Mouse (Mus musculus): ENCODE data around the gene Hk1. TPM values are rescaled to one million over a fixed set of nuclear protein-coding genes. Genes with fewer than 3 reads are reported as not detected.

Gene Hk1
- 25.0 and 35.6 TPM in 2 replicates for polyA plus RNA-seq (2015; fragmentation: Nextera tagmentation; extraction: Ambion mirVana)

DNA sequence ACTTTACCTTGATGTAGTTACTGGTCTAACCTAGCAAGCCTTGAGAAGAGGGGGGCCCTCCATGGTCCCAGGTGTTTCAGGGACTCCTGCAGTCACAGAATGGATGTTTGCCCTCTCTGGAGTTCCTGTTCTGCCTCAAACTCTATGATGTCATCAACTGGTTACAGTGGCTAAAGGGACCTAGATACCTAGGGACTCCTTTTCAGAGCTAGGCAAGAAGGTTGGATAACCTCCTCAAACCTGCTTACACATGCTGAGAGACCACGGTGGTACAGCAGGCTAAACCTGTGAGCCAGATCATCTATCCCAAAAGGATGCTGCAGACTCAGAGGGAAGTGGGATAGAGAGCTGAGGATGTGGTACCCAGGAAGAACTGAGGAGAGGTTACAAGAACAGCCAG, at the start of gene Hk1:
Gene Hk1, minus strand, starts transcription at position 101 of the 400 bp plus-strand sequence.

DNA sequence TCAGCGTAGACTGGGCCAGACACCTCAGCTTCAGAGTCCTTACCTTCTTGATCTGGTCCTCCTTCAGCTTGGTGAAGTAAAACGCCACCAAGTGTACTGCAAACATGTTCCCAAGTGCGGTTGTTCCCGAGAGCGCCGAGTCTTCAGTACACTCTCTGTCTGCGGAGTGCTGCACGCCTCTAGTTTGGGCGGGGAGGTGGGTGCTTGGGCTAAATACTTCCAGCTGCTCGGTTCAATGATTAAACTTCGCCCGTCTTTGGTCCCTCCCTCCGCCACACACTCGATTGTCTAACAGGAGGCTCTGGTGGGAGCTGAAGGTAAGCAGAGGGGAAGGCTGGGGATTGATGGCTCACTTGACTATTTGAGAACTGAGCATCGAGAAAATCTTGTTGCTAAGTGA, 42.5 kb upstream of the Hk1 start, which contains the start of gene Hkdc1:
Gene Hkdc1, minus strand, starts transcription at position 237 of the 400 bp plus-strand sequence.

DNA sequence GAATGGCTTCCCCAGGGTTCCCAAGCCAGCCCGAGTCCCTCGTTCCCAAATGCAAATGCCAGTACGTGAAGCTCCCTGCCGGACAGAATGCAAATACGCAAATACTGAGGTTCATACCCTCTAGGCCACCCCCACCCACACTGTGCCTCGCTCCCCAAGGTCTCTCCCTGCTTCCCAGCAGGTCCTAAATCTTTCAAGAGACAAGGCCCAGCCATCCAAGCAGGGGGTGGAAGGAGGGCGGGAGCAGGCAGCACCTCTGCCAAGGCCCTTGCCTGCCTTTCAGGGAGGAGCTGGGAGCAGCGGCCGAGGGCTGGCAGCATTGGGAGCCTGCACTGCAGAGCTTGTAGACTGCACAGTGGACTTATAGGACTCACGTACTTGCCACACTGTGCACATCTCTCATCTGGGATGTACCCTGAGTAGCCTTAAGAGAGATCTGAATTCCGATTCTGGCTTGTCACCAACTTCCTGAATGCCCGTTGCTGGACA, 127.7 kb downstream of the Hk1 start, which contains the start of gene Tacr2:
Gene Tacr2, plus strand, starts transcription at position 439 of the 489 bp plus-strand sequence.

DNA sequence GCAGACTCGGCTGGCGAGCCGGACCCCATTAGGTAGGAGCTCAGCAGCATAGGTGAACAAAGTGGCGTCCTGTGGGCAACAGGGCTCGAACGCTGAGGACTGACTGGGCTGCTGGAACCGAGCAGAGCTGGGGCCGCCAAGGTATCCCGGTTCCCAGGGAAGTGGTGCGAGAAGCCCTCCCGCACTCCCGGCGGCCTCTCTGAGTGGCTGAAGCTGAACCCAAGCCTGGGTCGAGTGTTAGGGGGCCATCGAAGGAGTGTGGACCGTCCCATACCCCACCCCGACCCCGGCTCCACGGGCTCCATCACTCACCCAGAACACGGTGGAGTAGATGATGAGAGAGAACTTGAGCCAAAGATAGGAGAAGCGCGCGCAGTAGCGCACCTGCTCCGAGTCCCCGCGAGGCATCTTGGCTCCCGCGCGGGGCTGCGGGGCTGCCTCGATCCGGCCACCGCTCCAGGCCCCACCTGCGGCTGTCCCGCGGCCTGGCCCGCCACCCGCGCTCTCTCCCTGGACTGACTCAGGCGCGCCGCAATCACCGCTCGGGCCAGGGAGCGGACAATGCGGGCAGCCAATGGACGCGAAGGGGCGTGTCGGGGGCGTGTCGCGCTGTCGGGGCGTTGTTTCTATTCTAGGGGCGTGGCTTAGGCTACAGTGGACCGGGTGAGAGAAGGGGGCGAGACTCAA, 148.9 kb downstream of the Hk1 start, which contains the start of gene Tspan15:
Gene Tspan15, minus strand, starts transcription at position 544 of the 687 bp plus-strand sequence.

Other genes with a start within 250 kb of the Hk1 start
- gene Neurog3, start 246.8 kb downstream of the Hk1 start, polyA plus RNA-seq (2015; fragmentation: Nextera tagmentation; extraction: Ambion mirVana) = not detected in 2 replicates
- 18.0 and 20.3 TPM in 2 replicates for gene Fam241b, start 236.0 kb downstream of the Hk1 start, polyA plus RNA-seq (2015; fragmentation: Nextera tagmentation; extraction: Ambion mirVana)
- 21.3 and 32.3 TPM in 2 replicates for gene Tspan15, start 148.7 kb downstream of the Hk1 start, polyA plus RNA-seq (2015; fragmentation: Nextera tagmentation; extraction: Ambion mirVana)
- 5.8 and 15.6 TPM in 2 replicates for gene Tacr2, start 127.5 kb downstream of the Hk1 start, polyA plus RNA-seq (2015; fragmentation: Nextera tagmentation; extraction: Ambion mirVana)
- 0.08 and 0.20 TPM in 2 replicates for gene Hkdc1, start 42.6 kb upstream of the Hk1 start, polyA plus RNA-seq (2015; fragmentation: Nextera tagmentation; extraction: Ambion mirVana)
- 0.58 and 0.66 TPM in 2 replicates for gene 4930507D05Rik, start 69.6 kb upstream of the Hk1 start, polyA plus RNA-seq (2015; fragmentation: Nextera tagmentation; extraction: Ambion mirVana)
- gene Supv3l1, start 69.8 kb upstream of the Hk1 start, polyA plus RNA-seq (2015; fragmentation: Nextera tagmentation; extraction: Ambion mirVana) = 10.8 and 19.5 TPM in 2 replicates
- 55.2 and 67.3 TPM in 2 replicates for gene Vps26a, start 106.9 kb upstream of the Hk1 start, polyA plus RNA-seq (2015; fragmentation: Nextera tagmentation; extraction: Ambion mirVana)
- 99.4 and 129 TPM in 2 replicates for gene Srgn, start 147.5 kb upstream of the Hk1 start, polyA plus RNA-seq (2015; fragmentation: Nextera tagmentation; extraction: Ambion mirVana)
- gene Kif1bp, start 198.5 kb upstream of the Hk1 start, polyA plus RNA-seq (2015; fragmentation: Nextera tagmentation; extraction: Ambion mirVana) = 31.9 and 37.8 TPM in 2 replicates
- gene Ddx21, start 222.4 kb upstream of the Hk1 start, polyA plus RNA-seq (2015; fragmentation: Nextera tagmentation; extraction: Ambion mirVana) = 7.0 and 9.7 TPM in 2 replicates